ENCODE assay signal across 32 mouse cellular contexts in genomic region chr4:43691026-43691425, GRCm38 (mm10). TPM values are rescaled to one million over a fixed set of nuclear protein-coding genes. Genes with fewer than 3 reads are reported as not detected.
A peak's percentile ranks its signal among the peaks of the same experiment; 100 is the strongest.
DNase-seq lines count a peak whose midpoint lies in the region; ATAC-seq and TF ChIP-seq lines count a peak whose summit lies in the region.
"Had no signal": no experiment of that assay in that cellular context is flagged by ENCODE, and none has a peak within 500 bp of the region (broad histone marks: within the 10 kb centered on the region; RNA-seq: fewer than 3 reads in every experiment).

No protein-coding gene starts in this region.

- no peak overlapping the region for H3K4me3 ChIP-seq in forebrain, postnatal 0 days (ENCODE audit: low read depth, low read length)
- H3K4me3 ChIP-seq in forebrain, embryonic 12.5 days (replicated peaks), result no peak overlapping the region
- H3K4me3 ChIP-seq in left cerebral cortex, adult 2 months, result no peak overlapping the region
- H3K4me3 ChIP-seq: embryonic facial prominence, embryonic 13.5 days; embryonic facial prominence, embryonic 15.5 days; erythroblast, embryonic 14.5 days; forebrain, embryonic 10.5 days; forebrain, embryonic 13.5 days; forebrain, embryonic 15.5 days had no signal

- H3K9me3 ChIP-seq in forebrain, postnatal 0 days (ENCODE audit: low read length), result no peaks in the 10 kb centered on the region
- no peaks in the 10 kb centered on the region for H3K9me3 ChIP-seq in forebrain, embryonic 12.5 days
- H3K9me3 ChIP-seq: embryonic facial prominence, embryonic 13.5 days; embryonic facial prominence, embryonic 15.5 days; forebrain, embryonic 10.5 days; forebrain, embryonic 13.5 days; forebrain, embryonic 15.5 days; G1E had no signal

- intact Hi-C loops in left cerebral cortex, postnatal 14 days (cut with DNase I), result no loop called here
- intact Hi-C loops in left cerebral cortex, adult 2 months (cut with DNase I), result no loop called here

- 71% methylated on average over 5 of the region's 5 CpGs for WGBS in forebrain, postnatal 0 days
- 90% methylated on average over 5 of the region's 5 CpGs for WGBS in forebrain, embryonic 12.5 days

- no peak for DNase-seq in forebrain, postnatal 0 days
- DNase-seq in left cerebral cortex, postnatal 14 days (ENCODE audit: low spot score in 2 of 2), result peak; percentile 28 to 66
- no peak for DNase-seq in left cerebral cortex, adult 2 months (ENCODE audit: extremely low spot score in 1 of 2, low spot score in 2 of 2)
- peak; percentile 27 for DNase-seq in right cerebral cortex, adult 18-20 months
- DNase-seq in right cerebral cortex, postnatal 14 days, result no peak
- DNase-seq: adrenal gland, adult 8-10 months; adrenal gland, postnatal 14 days; adrenal gland, postnatal 36 days; B cell, adult 2 months; cerebellum, adult 11 months; cerebellum, adult 18-20 months; cerebellum, adult 8-10 months; cerebellum, adult 9-11 months; cerebellum, postnatal 14 days; cerebellum, postnatal 36 days; embryo, embryonic 11 days had no signal

- peak; percentile 64; the same call in 1 of the 2 replicates for ATAC-seq in forebrain, postnatal 0 days
- no peak for ATAC-seq in forebrain, embryonic 12.5 days (ENCODE audit: low FRiP score)
- ATAC-seq: activated CD4-positive, CD25-positive, alpha-beta regulatory T cell, adult 4 months; CD4-positive, CD25-positive, alpha-beta regulatory T cell, adult 4 months; forebrain, embryonic 13.5 days; forebrain, embryonic 15.5 days; Patski had no signal

- no peak for TF ChIP-seq CTCF in forebrain, postnatal 0 days (IDR thresholded peaks at IDR 0.05; ENCODE audit: low read depth)
- no peak for TF ChIP-seq CTCF in left cerebral cortex, adult 2 months (IDR thresholded peaks at IDR 0.05)

- peaks cover 49% of the 10 kb centered on the region for H3K36me3 ChIP-seq in forebrain, postnatal 0 days (ENCODE audit: insufficient read depth)
- peaks cover 42% of the 10 kb centered on the region for H3K36me3 ChIP-seq in forebrain, embryonic 12.5 days (replicated peaks)
- H3K36me3 ChIP-seq: G1E had no signal

- no peaks in the 10 kb centered on the region for H3K4me1 ChIP-seq in forebrain, postnatal 0 days (ENCODE audit: insufficient read depth)
- H3K4me1 ChIP-seq in forebrain, embryonic 12.5 days, result no peaks in the 10 kb centered on the region
- H3K4me1 ChIP-seq: embryonic facial prominence, embryonic 13.5 days; forebrain, embryonic 13.5 days; forebrain, embryonic 15.5 days had no signal

- H3K27me3 ChIP-seq in forebrain, postnatal 0 days (ENCODE audit: insufficient read depth, low read length), result no peaks in the 10 kb centered on the region
- H3K27me3 ChIP-seq in forebrain, embryonic 12.5 days, result no peaks in the 10 kb centered on the region
- H3K27me3 ChIP-seq: embryonic facial prominence, embryonic 13.5 days; embryonic facial prominence, embryonic 15.5 days; forebrain, embryonic 13.5 days; forebrain, embryonic 15.5 days; Patski had no signal

- H3K9ac ChIP-seq in forebrain, postnatal 0 days, result no peak overlapping the region
- H3K9ac ChIP-seq in forebrain, embryonic 12.5 days, result no peak overlapping the region
- H3K9ac ChIP-seq: embryonic facial prominence, embryonic 13.5 days; embryonic facial prominence, embryonic 15.5 days; forebrain, embryonic 13.5 days; forebrain, embryonic 15.5 days had no signal

- H3K27ac ChIP-seq in forebrain, postnatal 0 days (ENCODE audit: low read depth, low read length), result 0 out of 2 replicates have a peak overlapping the region, but pooled peaks have one; percentile 40
- no peak overlapping the region for H3K27ac ChIP-seq in forebrain, embryonic 12.5 days
- H3K27ac ChIP-seq in left cerebral cortex, adult 2 months, result no peak overlapping the region
- H3K27ac ChIP-seq: embryonic facial prominence, embryonic 13.5 days; embryonic facial prominence, embryonic 15.5 days; forebrain, embryonic 10.5 days; forebrain, embryonic 13.5 days; forebrain, embryonic 15.5 days had no signal

- H3K4me2 ChIP-seq in forebrain, postnatal 0 days (ENCODE audit: low read depth), result no peak overlapping the region
- no peak overlapping the region for H3K4me2 ChIP-seq in forebrain, embryonic 12.5 days
- H3K4me2 ChIP-seq: embryonic facial prominence, embryonic 13.5 days; embryonic facial prominence, embryonic 15.5 days; forebrain, embryonic 13.5 days; forebrain, embryonic 15.5 days had no signal

RNA-seq across cellular contexts. Expression of gene Olfr70, which starts 9.6 kb away (rescaled TPM):
- not detected in 2 replicates for total RNA-seq in forebrain, postnatal 0 days (2014; rRNA removed)
- polyA plus RNA-seq in forebrain, postnatal 0 days (2015; fragmentation: Nextera tagmentation; extraction: Ambion mirVana), result not detected in 2 replicates
- polyA plus RNA-seq in forebrain, embryonic 12.5 days (2016; fragmentation: Nextera tagmentation; extraction: Ambion mirVana), result not detected in 2 replicates
- not detected for total RNA-seq in left cerebral cortex, postnatal 14 days (2021)
- total RNA-seq in left cerebral cortex, adult 2 months (2021), result not detected
- total RNA-seq: adrenal gland, adult 18-20 months; adrenal gland, adult 8-10 months; adrenal gland, postnatal 14 days; adrenal gland, postnatal 36 days; CH12.LX; common myeloid progenitor, adult 5-6 weeks; G1E had no signal
- polyA plus RNA-seq: activated CD4-positive, CD25-positive, alpha-beta regulatory T cell, adult 4 months; brain, embryonic 14.5 days; CD4-positive, CD25-positive, alpha-beta regulatory T cell, adult 4 months; embryonic facial prominence, embryonic 11.5 days; embryonic facial prominence, embryonic 13.5 days; embryonic facial prominence, embryonic 15.5 days; erythroblast, embryonic 14.5 days; forebrain, embryonic 10.5 days; forebrain, embryonic 13.5 days; forebrain, embryonic 15.5 days; G1E; Patski had no signal

RNA-seq across cellular contexts. Expression of gene Olfr71, which starts 19.0 kb away (rescaled TPM):
- not detected in 2 replicates for total RNA-seq in forebrain, postnatal 0 days (2014; rRNA removed)
- not detected in 2 replicates for polyA plus RNA-seq in forebrain, postnatal 0 days (2015; fragmentation: Nextera tagmentation; extraction: Ambion mirVana)
- 0.09 TPM in 1 of 2 replicates, not detected in the other for polyA plus RNA-seq in forebrain, embryonic 12.5 days (2016; fragmentation: Nextera tagmentation; extraction: Ambion mirVana)
- not detected for total RNA-seq in left cerebral cortex, postnatal 14 days (2021)
- not detected for total RNA-seq in left cerebral cortex, adult 2 months (2021)
- total RNA-seq: adrenal gland, adult 18-20 months; adrenal gland, adult 8-10 months; adrenal gland, postnatal 14 days; adrenal gland, postnatal 36 days; CH12.LX; common myeloid progenitor, adult 5-6 weeks had no signal
- polyA plus RNA-seq: brain, embryonic 14.5 days; CD4-positive, CD25-positive, alpha-beta regulatory T cell, adult 4 months; embryonic facial prominence, embryonic 11.5 days; embryonic facial prominence, embryonic 13.5 days; embryonic facial prominence, embryonic 15.5 days; erythroblast, embryonic 14.5 days; forebrain, embryonic 10.5 days; forebrain, embryonic 13.5 days; forebrain, embryonic 15.5 days; G1E; Patski had no signal

RNA-seq across cellular contexts. Expression of gene Fam221b, which starts 22.1 kb away (rescaled TPM):
- 0.08 TPM in 1 of 2 replicates, not detected in the other for total RNA-seq in forebrain, postnatal 0 days (2014; rRNA removed)
- 1.6 TPM in 2 replicates for polyA plus RNA-seq in forebrain, postnatal 0 days (2015; fragmentation: Nextera tagmentation; extraction: Ambion mirVana)
- polyA plus RNA-seq in forebrain, embryonic 12.5 days (2016; fragmentation: Nextera tagmentation; extraction: Ambion mirVana), result 2.8 and 3.3 TPM in 2 replicates
- total RNA-seq in left cerebral cortex, postnatal 14 days (2021), result 1 to 10 TPM; 1.3 to 1.8 TPM
- total RNA-seq in left cerebral cortex, adult 2 months (2021), result 1 to 10 TPM; 1.8 to 2.2 TPM
- total RNA-seq: adrenal gland, postnatal 14 days had no signal

RNA-seq across cellular contexts. Expression of gene Tmem8b, which starts 22.3 kb away (rescaled TPM):
- total RNA-seq in forebrain, postnatal 0 days (2014; rRNA removed), result 21.3 and 27.4 TPM in 2 replicates
- 8.2 and 14.1 TPM in 2 replicates for polyA plus RNA-seq in forebrain, postnatal 0 days (2015; fragmentation: Nextera tagmentation; extraction: Ambion mirVana)
- polyA plus RNA-seq in forebrain, embryonic 12.5 days (2016; fragmentation: Nextera tagmentation; extraction: Ambion mirVana), result 12.8 and 13.1 TPM in 2 replicates
- total RNA-seq in left cerebral cortex, postnatal 14 days (2021), result 10 to 100 TPM; 66.6 to 75.5 TPM
- total RNA-seq in left cerebral cortex, adult 2 months (2021), result 10 to 100 TPM; 63.1 to 66.2 TPM

RNA-seq across cellular contexts. Expression of gene Hint2, which starts 34.8 kb away (rescaled TPM):
- total RNA-seq in forebrain, postnatal 0 days (2014; rRNA removed), result 53.6 and 61.9 TPM in 2 replicates
- 80.0 and 101 TPM in 2 replicates for polyA plus RNA-seq in forebrain, postnatal 0 days (2015; fragmentation: Nextera tagmentation; extraction: Ambion mirVana)
- polyA plus RNA-seq in forebrain, embryonic 12.5 days (2016; fragmentation: Nextera tagmentation; extraction: Ambion mirVana), result 69.5 and 71.2 TPM in 2 replicates
- 10 to 100 TPM; 32.7 to 36.7 TPM for total RNA-seq in left cerebral cortex, postnatal 14 days (2021)
- total RNA-seq in left cerebral cortex, adult 2 months (2021), result 10 to 100 TPM; 30.9 to 33.5 TPM

Comparison
In these comparisons a context has a peak if more than half of its experiments do, and no peak if none do; other contexts are left out.
1. DNase-seq: peak in left cerebral cortex, postnatal 14 days (2 of 2) and right cerebral cortex, adult 18-20 months (single experiment); none in forebrain, postnatal 0 days (single experiment), left cerebral cortex, adult 2 months (0 of 2) and right cerebral cortex, postnatal 14 days (single experiment).